Mouse (Mus musculus): ENCODE results near the gene Gpr108. TPM values are rescaled to one million over a fixed set of nuclear protein-coding genes. Genes with fewer than 3 reads are reported as not detected.

The Gpr108 gene
- total RNA-seq, 2 experiments from 2014 or later = 19.5 to 20.4 TPM

DNA sequence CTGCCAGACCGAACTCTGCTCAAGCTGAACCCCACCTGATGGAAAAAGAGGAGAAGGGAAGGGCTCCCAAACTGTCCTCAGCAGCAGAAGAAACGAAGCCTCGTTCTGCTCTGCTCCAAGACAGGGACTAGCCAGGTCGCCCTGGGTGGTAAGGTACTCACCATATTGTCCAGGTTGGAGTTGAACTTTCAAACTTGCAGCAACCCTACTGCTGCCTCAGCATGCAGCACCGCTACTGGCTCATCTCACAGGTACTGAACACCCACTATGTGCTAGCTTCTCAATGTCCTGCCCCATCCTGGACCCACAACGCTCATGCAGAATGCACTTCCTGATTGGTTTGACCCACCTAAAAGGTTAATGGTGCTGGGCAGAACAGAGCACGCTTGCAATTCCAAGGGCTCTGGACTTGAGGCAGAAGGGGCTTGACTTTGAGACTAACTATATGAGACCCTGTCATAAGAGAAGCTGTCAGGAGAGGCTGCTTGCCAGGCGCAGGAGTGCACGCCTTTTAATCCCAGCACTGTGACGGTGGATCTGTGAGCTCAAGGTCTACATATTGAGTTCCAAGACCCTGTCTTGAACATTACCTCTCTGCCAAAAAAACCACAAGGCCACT, 2.8 kb downstream of the Gpr108 start:
- no peak for DNase-seq

DNA sequence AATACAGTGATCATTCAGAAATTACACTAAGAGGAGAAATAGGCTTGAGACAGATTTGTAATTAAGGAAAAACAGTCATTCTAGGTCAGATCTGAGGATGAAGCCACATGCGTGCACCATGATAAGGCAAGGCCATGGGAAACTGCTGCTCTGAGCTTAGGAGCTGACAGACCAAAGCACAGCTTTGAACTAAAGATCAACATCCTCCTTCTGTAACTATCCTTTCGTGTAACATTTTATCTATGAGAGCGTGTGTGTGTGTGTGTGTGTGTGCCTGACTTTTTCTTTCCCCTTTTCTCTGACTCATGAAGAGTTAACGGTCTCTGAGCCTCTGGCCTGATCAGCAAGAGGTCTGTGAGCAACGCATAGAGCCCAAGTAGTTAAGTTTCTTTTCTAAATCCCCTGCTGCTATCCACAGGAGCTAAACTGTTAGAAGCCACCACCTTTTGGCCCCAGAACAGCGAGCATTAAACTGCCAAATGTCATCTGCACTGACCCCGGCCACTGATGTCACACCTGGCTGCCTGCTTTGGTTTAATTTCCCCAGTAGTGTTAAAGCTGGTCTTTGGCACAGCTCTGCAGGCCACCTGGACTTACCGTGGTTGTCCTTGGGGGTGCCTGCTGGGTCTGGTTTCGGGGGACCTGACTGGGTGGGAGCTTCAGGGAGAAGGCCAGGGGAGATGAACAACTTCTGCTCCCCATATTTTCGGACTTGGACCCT, 4.4 kb downstream of the Gpr108 start:
- DNase-seq = no peak

DNA sequence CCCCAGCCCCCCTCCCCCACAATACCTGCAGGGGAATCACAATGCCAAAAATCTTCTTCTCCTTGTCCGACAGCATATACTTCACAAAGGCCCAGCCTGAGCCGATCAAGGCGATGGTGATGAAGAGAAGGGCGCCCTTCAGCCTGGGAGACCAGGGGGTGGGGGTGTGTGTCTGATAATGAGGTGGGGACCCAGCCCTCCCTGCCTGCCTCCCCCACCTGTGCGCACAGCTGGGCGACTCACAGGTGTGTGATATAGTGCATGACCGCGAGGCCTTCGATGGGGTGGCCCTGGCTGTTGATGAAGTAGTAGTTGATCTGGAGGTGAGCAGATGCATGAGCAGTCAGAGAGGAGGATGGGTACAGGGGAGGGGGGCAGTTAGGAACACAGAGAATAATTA, 11.1 kb downstream of the Gpr108 start:
- no peak for DNase-seq

DNA sequence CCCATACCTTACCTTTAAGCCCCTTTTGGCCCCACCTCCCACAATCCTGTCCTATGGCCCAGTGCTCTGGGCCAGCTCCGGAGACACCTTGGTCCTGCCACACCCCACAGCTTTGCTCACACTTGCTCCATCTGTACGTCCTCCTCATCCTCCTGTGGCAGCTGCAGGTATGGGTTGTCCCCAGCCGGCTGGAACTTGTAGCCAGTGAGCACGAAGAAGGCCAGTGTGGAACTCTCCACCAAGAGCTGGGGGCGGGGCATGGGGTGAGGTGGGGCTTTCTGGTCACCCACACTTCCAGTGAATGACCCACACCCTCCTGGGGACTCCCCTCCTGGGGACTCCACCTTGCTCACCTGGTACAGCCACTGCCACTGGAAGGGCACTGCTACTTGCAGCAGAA, 12.4 kb downstream of the Gpr108 start:
- no peak for DNase-seq

DNA sequence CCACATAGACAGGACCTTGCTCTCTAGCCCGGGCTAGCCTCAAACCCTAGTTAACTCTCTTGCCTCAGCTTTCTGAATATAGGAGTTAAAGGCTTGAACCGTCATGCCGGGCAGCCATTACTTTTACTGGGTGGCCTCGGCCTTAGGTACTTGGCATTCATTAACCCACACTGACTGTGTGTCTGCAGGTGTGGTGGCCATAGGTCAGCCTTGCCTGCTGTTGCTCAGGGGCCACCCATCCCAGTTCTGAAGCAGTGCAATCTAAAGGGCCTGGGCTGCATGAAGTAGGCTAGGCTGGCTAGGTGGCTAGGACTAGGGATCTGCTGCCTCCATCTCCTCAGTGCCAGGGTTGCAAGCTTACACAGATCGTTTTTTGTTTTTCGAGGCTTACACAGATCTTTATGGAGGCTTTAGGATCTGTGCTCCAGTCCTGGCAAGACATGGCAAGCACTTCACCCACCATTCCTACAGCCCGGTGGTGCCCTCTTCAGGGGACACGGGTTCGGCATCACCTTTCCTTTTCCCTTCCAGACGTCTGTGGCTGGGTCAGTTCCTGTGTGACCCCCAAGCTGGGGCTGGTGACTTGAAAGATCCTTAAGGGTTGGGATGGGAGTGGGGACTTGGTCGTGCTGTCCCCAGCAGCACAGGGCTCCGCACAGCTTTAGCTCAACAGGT, 13.9 kb downstream of the Gpr108 start:
- DNase-seq = no peak

DNA sequence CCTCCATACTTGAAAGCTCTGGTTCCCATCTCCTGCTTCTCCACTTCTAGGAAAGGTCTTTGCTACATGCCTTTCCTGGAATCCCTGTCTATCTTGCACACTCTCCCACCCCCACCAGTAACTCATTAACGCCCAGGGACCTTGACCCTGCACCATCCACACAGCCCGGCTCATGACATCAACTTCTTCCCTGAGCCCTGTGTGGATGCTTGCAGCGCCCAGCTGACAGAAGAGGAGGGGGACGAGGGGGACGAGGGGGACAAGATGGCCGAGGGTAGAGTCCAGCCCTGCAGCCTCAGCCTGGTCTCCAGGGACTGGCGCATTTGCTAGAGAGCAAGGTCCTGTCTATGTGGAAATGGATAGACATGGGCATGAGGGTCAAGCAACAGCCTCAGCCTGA, 15.2 kb downstream of the Gpr108 start:
- DNase-seq = no peak

DNA sequence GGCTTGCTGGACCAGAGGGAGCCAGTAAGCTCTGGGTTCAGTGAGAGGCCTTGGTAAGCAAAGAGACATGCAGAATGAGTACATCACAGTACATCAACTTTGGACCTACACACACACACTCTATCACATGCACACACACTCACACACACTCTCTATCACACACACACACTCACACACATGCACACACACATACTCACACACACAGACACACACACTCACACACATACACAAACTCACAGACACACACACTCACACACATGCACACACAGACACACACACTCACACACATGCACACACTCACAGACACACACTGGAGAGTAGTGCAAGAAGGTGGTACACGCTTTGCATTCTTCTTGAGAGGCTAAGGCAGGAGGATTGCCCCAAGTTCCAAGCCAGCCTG, 16.0 kb downstream of the Gpr108 start:
- DNase-seq = no peak

DNA sequence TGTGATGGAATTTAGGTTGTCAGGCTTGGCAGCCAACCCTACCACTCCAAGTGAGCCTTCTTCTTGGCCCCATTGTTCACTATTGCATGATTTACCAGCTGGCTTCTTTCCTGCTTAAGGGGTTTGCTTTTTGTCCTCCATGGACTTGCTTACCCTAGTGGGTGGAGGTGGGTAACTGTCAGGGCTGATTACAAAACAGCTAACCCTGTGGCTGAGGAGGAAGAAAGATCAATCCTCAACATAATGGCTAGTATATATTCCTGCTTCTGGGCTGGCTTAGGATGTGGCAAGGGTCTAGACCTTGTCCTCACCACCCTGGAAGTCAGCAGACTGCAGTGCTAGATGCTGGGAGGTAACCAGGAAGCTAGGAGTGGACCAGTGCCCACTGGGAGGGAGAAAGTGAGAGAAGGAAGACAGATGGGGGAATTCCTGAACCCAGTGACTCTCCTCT, 16.9 kb downstream of the Gpr108 start:
- DNase-seq = no peak

DNA sequence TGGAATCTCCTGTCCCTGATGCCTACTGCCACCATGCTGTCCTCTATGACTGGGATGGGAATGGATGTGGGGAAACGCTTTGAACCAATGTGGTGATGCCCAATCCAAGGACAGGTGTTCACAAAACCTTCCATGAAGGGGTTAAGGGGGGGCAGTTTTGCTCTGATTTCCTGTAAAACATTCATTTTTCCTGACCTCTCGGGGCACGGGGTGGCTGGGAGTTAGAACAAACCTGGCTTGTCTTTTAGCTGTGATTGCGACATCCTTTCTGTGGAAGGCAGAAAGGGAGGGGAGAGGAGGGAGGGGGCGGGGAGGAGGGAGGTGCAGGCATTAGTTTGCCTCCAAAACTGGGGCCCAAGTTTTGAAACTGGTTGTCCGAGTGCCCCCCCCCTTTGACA, 17.5 kb downstream of the Gpr108 start:
- DNase-seq = no peak

DNA sequence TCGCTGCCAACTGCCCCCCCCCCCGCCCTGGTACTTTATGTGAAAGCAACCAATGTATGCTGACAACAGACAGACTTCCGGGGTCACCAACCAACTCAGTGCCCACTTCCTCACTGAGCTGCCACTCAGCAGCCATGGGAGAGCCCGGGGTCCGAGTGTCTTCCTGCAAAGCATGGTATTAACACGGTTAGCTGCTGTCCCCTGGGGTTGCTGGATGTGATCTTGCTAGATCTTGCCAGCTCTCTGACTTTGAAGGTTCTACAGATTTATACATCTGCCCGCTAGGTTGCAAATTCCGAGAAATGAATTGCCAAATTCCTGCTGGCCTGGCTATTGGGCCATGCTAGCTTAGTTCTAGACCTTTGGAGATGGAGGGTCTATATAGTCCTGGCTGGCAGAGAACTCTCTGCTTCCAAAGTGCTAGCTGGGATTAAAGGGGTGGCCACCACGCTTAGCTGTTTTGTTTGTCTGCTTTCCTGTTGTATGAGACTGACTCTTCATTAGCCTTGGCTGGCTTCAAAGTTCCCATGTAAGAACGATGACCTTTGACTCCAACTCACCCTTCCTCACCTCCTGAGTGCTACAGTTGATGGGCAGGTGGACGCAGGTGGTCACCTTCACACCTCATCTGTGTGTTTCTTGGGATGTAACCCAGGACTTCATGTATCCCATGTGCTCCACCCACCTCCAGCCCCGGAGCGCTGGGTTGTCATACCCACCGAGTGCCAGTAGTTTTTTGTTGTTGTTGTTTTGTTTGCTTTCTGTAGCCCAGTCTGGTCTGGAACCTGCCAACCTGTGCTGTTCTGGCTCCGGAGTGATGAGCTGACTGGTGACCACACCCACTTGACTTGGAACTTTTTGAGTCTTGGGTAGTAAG, 18.2 kb downstream of the Gpr108 start:
- DNase-seq = no peak

DNA sequence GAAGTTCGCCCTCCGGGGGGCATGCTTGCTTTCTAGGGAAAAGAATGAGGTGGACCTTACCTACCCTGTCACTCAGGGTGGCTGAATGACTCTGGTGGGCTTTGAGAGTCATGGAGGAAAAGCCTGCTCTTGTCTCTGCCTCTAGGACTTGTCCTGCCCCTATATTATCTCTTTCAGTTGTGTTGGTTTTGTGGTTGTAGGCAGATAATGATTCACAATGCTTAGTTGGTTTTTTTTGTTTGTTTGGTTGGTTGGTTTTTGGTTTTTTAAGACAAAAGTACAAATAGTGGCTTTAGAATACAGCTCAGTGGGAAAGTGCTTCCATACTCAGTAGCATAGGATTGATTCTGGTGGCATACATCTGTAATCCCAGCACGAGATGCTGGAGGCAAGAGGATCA, 19.4 kb downstream of the Gpr108 start:
- DNase-seq = no peak

DNA sequence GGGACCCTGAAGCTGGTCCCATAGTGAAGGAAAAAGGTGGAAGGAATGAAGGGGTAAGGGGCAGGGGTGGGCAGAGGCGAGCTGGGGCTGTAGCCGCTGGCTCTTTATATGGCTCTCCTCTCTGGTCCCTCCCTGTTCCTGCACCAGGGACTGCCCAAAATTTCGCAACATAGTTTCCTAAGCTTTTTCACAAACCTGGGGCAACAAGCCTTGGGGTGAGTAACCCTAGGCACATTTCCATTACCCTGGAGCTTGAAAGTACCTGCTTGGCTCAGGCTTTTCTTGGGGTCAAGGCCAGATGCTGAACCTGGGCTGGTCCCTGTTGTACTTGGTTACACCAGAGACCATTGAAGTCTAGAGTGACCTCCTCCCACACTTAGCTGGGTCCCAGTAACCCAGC, 20.2 kb downstream of the Gpr108 start, which contains the start of gene C3:
C3 (minus strand) TSS at position 123 of the 400 bp plus-strand sequence.
- no peak for DNase-seq

DNA sequence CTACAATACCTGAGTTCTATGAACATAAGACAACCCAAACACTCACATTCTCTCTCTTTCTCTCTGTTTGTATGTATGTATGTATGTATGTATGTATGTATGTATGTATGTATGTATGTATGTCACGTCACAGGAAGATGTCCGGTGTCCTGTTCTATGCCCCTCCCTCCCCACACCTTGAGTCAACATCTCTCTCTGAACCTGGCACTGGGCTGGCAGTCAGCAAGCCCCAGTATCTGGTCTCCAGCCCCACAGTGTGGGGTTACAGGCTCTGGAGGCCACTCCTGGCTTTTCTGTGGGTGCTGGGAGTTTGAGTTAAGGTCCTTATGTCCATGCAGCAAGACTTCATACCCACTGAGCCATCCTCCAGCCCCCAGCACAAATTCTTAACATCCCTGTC, 20.8 kb downstream of the Gpr108 start:
- no peak for DNase-seq

DNA sequence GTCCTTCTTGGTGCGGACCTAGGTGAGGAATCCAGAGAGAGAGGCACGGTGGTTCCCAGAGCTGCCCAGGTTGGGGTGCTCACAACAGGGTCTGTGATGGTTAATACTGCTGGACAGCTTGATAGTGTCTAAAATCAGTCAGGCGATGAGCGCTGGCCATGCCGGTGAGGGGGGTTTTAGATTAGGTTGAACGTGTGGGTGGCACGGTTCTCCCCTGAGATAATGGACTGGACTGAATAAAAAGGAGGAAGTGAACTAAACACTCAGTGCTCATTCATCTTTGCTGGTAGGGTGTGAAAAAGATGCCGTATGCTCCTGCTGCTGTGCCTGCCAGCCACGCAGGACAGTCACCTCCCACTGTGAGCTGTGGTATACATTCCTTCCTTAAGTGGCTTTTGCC, 24.9 kb downstream of the Gpr108 start:
- DNase-seq = no peak

DNA sequence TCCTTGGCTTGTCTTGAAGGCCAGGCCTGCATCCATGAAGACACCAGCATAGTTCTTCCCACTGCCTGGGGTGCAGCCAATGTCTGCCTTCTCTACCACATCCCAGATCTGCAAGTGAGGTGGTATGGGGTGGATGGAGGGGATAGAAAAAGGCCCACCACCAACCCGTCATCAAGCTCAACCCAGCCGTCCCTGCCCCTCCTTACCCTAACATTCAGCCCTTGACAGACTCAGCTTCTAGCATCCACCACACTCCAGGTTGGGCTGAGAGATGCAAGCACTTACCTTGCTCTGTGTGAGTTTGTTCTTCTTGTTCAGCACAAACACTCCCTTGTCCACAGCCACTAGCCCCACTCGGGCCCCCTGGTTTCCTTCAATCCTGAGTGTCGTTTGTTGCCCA, 26.3 kb downstream of the Gpr108 start:
- DNase-seq = no peak

DNA sequence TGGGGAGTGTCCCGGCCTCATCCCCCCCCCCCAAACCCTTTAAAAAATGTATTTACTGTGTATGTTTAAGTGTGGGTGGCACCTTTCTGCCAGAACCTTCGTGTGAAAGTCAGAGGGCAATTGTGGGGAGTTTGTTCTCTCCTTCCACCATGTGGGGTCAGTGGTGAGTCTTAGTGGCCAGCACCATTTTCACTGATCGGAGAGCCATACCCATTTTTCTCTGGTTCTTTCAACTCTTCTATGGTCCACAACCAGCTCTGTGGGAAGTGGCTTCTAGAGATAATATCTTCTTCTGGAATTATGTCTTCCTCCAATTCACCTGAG, 28.4 kb downstream of the Gpr108 start:
- DNase-seq = peak; percentile 40

DNA sequence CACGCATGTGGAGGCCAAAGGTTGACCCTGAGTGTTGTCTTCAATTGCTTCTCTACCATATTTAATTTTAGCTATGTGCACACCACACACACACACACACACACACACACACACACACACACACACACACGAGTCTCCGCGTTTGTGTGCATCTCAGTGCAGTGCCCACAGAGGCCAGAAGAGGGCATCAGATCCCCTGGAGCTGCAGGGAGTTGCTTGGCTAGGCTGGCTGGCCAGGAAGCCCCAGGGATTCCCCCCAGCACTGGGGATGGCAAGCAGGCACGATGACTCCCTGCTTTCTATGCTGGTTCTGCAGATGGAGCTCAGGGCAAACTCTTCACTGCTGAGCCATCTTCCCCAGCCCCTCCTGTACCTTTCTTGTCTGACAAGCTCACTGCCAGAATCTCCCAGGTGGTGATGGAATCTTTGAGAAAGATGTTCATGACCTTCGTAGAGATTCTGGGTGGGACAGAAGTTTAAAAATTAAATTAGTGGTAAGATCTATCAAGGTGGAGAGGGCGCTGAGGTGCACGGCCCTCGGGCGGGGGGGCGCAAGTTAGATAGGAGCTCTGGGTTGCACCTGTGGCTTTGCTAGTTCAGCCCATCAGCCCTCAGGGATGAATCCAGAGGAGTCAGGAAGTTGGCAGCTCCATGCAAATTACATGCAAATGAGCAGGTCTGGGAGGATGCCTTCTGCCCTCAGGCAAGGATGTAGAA, 28.9 kb downstream of the Gpr108 start:
- DNase-seq = peak; percentile 84

DNA sequence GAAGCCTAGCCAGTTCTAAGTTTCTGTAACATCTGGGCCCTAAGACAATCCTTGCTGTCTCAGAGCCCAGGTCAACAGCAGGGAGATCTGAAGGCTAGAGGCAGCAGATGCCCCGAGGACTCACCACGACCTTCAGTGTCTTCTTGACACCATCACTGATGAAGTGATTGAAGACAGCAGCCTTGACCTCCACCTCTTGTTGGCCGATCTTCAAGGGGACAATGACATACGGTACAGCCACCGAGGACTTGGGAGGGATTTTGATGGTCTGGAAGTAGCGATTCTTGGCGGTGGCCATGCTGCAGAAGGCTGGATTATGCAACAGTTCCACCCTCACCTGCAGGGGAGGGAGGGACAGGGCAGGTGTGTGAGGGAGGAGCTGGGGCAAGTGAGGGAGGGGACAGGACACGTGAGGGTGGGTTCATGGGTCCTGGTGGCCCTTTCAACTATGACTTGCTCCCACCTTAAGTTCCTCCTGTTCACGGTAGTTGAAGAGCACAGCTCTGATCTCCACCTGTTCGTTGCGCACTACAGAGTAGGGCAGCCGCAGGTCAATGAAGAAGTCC, 29.8 kb downstream of the Gpr108 start:
- no peak for DNase-seq

DNA sequence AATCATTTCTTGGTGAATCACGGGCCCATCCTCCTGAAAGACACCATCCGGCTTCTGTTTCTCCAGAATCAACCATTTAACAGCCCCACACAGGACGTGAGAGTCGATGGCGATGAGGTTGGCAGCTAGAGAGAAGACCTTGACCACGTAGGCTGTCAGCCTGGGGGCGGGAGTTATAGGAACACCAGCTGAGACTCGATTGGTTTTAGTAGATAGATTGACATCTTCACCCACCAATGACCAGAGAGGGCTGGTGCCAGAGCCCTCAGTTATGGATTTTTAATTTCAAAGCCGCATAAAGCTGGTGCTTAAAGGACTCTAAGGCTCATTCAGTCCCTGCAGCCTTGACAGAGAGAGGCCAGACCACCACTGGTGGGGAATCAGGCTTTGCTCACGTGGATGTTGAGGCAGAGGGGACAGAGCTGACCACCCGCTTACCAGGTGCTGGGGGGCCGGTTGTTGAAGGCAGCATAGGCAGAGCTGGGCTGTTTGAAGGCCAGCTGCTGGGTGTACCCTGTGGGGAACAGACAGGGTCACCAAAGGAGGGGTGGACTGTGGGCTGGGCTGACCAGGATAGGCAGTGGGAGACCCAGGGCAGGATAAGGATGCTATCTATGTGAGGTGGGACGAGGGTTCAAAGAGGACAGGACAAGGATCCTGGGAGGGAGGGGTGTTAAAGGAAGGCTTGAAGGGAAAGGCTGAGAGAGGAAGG, 33.4 kb downstream of the Gpr108 start:
- no peak for DNase-seq

DNA sequence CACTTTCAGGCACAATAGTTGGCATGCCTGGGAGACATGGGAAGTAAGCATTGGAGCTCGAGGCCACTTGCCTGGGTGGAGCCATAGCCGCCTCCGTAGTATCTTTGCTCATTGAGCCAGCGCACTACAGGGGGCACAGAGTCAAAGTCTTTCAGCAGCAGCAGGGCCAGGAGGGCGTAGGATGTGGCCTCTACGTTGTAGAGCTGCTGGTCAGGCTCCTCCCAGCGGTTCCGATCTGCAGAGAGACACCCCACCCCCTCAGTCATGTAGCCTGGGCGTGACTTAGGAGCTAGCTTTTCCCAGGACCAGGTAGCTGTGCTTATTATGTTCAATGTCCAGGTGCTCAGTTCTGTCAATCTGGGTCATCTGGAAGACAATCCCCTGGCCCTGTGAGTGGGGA, 36.7 kb downstream of the Gpr108 start:
- no peak for DNase-seq

DNA sequence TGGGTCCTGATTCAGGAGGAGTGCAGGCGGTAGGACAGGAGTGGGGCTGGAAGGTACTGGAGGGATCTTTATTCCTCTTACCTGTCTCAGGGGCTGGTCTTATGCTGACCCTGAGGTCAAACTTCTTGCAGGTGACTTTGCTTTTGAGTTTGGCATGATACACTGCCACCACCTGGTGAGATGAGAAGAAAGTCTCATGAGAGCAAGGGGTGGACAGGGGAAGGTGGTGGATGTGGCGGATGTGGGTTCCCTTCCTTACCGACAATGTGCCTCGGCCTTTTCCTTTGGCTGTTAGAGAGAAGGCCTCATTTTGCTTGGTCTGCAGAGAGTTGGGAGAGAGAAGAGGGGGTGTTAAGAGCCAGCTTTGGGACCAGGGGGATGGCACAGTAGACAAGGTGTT, 38.9 kb downstream of the Gpr108 start:
- no peak for DNase-seq

Data from heart, postnatal 4 days (tissue).